Mouse (Mus musculus): Measurements from ENCODE around the gene Dbx2.

The Dbx2 gene

GRCm38 (mm10) chr15:95612600-95612999, 43.2 kb downstream of the Dbx2 start:
- no peak for DNase-seq

- DNase-seq = no peak
These were observed 54.6 kb downstream of the Dbx2 start for GRCm38 (mm10) chr15:95601179-95601578.

- no peak for DNase-seq
These were observed 57.1 kb downstream of the Dbx2 start for GRCm38 (mm10) chr15:95598630-95599029.

GRCm38 (mm10) chr15:95586906-95587305, 68.9 kb downstream of the Dbx2 start:
- DNase-seq = no peak

- no peak for DNase-seq
These were observed 70.9 kb downstream of the Dbx2 start for GRCm38 (mm10) chr15:95584891-95585290.

GRCm38 (mm10) chr15:95574661-95575060, 81.1 kb downstream of the Dbx2 start:
- peak; percentile 46 to 72 for DNase-seq

Data from cerebellum, postnatal 36 days (tissue).